Mouse (Mus musculus) left cerebral cortex, adult 11 months (tissue): Measurements from ENCODE around the gene Olfr1474.
"Not testable (repeated sequence)": the region's sequence is repeated elsewhere in the genome, so short reads cannot be mapped to it uniquely, and the experiment has no call there.

Experiments used
- DNase-seq: peaks from one replicate; pipeline ENCODE4 v3.0.0; 2022; ENCODE audit warnings: low spot score

Olfr1474 gene

DNA sequence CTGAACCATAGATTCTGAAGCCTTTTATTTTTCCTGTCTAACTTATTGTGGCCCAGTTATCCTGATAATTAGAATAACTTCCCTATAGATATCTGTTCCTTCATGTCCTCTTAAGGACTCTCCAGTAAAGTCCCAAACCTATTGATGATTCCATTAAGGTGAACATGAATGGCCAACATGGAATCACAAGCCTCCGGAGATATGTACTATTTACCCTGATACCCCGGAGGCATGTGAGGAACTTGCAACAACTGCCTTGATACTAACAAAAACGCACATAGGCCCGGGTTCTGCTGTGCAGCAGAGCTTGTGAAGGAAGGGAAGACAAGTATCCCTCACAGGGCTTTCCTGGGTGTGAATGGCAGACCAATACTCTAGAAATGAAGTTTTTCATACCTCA lies at the start of gene Olfr1474:
TSS of gene Olfr1474 (plus strand) at position 301 of the 400 bp plus-strand sequence.
- DNase-seq = not testable (repeated sequence)

DNA sequence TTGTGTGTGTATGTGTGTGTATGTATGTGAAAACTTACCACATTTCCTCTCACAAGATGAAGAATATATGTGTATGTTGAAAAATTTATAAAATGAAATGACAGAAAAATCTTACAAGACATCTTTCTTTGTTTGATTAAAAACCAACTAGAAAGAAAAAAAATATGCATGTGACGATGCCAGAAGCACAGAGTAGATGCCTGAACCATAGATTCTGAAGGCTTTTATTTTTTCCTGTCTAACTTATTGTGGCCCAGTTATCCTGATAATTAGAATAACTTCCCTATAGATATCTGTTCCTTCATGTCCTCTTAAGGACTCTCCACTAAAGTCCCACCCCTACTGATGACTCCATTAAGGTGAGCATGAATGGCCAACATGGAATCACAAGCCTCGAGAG lies 26.3 kb upstream of the Olfr1474 start, which contains the start of gene Olfr1471:
TSS of gene Olfr1471 (plus strand) at position 301 of the 400 bp plus-strand sequence.
- not testable (repeated sequence) for DNase-seq

DNA sequence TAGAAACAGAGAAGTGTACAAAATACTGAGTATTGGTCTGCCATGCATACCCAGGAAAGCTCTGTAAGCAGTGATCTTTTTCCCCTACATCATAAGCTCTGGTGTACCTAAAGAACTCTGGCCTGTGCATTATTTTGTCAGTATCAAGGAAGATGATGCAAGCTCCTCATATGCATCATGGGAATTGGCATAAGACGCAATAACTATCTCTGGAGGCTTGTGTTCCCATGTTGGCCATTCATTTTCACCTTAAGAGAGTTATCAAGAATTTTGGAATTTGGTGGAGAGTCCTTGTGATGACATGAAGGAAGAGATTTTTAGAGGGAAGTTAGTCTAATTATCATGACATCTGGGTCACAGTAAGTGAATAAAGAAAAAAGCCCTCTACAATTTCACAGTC lies 13.4 kb upstream of the Olfr1474 start, which contains the start of gene Olfr1472:
TSS of gene Olfr1472 (minus strand) at position 101 of the 400 bp plus-strand sequence.
- no peak for DNase-seq

DNA sequence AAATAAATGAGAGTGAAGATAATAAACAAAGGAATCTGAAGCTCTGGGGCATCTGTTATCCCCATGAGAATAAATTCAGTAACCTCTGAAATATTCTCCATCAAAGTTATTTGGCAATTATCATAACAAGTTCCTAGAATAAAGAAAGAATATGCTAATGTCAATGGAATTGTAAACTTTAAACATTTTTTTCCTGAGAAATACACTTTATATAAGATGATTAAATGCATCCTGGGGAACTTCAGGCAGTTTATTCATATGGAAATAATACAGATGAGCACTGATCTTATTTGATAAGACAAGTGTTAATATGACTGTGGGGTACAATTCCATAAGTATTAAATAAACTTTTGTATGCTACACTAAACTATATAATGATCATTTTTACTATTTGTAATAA lies 10.7 kb downstream of the Olfr1474 start, which contains the start of gene Olfr1475:
TSS of gene Olfr1475 (minus strand) at position 101 of the 400 bp plus-strand sequence.
- no peak for DNase-seq

DNA sequence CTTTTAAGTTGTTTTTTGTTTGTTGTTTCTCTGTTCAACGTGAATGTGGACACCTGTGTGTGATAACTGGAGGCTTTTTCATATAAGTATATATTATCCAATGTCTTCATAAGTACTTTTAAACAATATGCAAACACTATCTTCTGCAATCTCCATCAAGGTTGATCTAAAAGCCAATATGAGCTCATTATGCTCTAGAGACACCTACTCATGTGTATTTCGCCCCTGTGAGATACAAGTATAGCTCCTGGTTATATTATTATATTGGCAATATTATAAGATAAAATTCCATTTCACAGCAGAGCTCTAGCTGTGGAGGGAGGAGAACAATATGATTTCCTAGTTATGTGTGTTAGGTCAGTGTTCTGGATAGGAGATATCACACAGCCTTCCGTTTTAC lies 30.9 kb downstream of the Olfr1474 start, which contains the start of gene Olfr1477:
TSS of gene Olfr1477 (plus strand) at position 301 of the 400 bp plus-strand sequence.
- DNase-seq = no peak
